Mouse (Mus musculus) hindbrain, embryonic 14.5 days (tissue): ENCODE data around the gene Dusp11. TPM values are rescaled to one million over a fixed set of nuclear protein-coding genes. Genes with fewer than 3 reads are reported as not detected.
"Not testable (repeated sequence)": the region's sequence is repeated elsewhere in the genome, so short reads cannot be mapped to it uniquely, and the experiment has no call there.

Experiments used
- ATAC-seq: fragments of 200-750 bp; cut with Nextera tagmentation; 2 replicates; pipeline ENCODE4 v1.8.0; 2017; ENCODE audit warnings: moderate number of reproducible peaks, mild to moderate bottlenecking, moderate TSS enrichment, moderate library complexity; ENCODE audit not compliant: low FRiP score
- DNase-seq: peaks from one replicate; pipeline ENCODE4 v3.0.0-alpha.2; 2015; ENCODE audit warnings: low spot score
- H3K27ac ChIP-seq: fragments of 300-500 bp; sonication (generic); 2 replicates; pipeline ENCODE4 v1.5.1; 2014; ENCODE audit warnings: mild to moderate bottlenecking, moderate library complexity
- H3K27me3 ChIP-seq: fragments of 300-500 bp; sonication (generic); 2 replicates; pipeline ENCODE4 v1.6.1; 2014; ENCODE audit warnings: mild to moderate bottlenecking, low read length, mixed read lengths; ENCODE audit not compliant: control insufficient read depth, insufficient read depth
- H3K36me3 ChIP-seq: fragments of 300-500 bp; sonication (generic); replicated peaks from 2 replicates; pipeline ENCODE4 v1.6.1; 2014; ENCODE audit not compliant: control insufficient read depth, insufficient read depth
- H3K4me1 ChIP-seq: fragments of 300-500 bp; sonication (generic); replicated peaks from 2 replicates; pipeline ENCODE4 v1.6.1; 2014; ENCODE audit warnings: antibody characterized with exemption, low read length, mixed read lengths; ENCODE audit not compliant: control insufficient read depth, insufficient read depth
- H3K4me2 ChIP-seq: fragments of 300-500 bp; sonication (generic); replicated peaks from 2 replicates; pipeline ENCODE4 v1.6.1; 2014; ENCODE audit warnings: mild to moderate bottlenecking, moderate library complexity
- H3K4me3 ChIP-seq: fragments of 300-500 bp; sonication (generic); replicated peaks from 2 replicates; pipeline ENCODE4 v1.5.1; 2014; ENCODE audit warnings: mild to moderate bottlenecking, low read length
- H3K9ac ChIP-seq: fragments of 300-500 bp; sonication (generic); 2 replicates; pipeline ENCODE4 v1.6.1; 2014
- H3K9me3 ChIP-seq: fragments of 300-500 bp; sonication (generic); 2 replicates; pipeline ENCODE4 v1.6.1; 2016; ENCODE audit warnings: low read length; ENCODE audit not compliant: control insufficient read depth
- whole genome bisulfite sequencing: fragments of 180-500 bp; shearing (Covaris S2); extraction: QIAGEN DNeasy Blood & Tissue Kit; methylation state at CpG from one replicate; pipeline ENCODE4 v1.1.7; 2014; 5-methylcytosine and 5-hydroxymethylcytosine counted together
- polyA plus RNA-seq: library from polyadenylated mRNA; unstranded; fragments of >200 nt; fragmentation: Nextera tagmentation; extraction: Ambion mirVana; gene quantifications from 2 replicates; pipeline ENCODE4 v1.2.1, GENCODE M21; 2014

The Dusp11 gene
- polyA plus RNA-seq, 1 experiment from 2014 or later = 56.7 TPM

DNA sequence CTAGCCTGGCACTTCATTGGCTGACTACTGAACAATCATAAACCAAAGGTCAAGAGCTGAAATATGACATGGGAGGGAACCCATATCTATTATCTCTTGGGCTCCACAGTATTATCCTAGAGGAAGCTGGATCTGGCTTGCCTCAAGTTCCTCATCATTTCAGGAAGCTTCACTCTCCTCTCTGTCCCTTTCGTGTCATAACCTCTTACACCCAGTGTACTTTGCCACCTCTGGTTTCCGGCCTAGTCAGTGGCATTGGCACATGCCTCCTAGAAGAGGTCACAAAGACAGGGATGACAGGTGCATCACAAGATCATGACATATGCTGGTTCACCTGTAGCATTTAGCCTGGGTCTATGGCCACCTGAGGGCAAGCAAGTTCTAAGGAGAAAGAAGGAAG lies 59.2 kb downstream of the Dusp11 start:
- DNase-seq (no peak), ATAC-seq (no peak)
- Histone ChIP-seq H3K27me3 (no peaks in the 10 kb centered on the region), H3K4me3 (no peak overlapping the region), H3K36me3 (no peaks in the 10 kb centered on the region), H3K9me3 (no peaks in the 10 kb centered on the region), H3K9ac (no peak overlapping the region), H3K27ac (no peak overlapping the region), H3K4me2 (no peak overlapping the region), H3K4me1 (no peaks in the 10 kb centered on the region)
- 96% methylated on average over 2 of the region's 2 CpGs for WGBS

DNA sequence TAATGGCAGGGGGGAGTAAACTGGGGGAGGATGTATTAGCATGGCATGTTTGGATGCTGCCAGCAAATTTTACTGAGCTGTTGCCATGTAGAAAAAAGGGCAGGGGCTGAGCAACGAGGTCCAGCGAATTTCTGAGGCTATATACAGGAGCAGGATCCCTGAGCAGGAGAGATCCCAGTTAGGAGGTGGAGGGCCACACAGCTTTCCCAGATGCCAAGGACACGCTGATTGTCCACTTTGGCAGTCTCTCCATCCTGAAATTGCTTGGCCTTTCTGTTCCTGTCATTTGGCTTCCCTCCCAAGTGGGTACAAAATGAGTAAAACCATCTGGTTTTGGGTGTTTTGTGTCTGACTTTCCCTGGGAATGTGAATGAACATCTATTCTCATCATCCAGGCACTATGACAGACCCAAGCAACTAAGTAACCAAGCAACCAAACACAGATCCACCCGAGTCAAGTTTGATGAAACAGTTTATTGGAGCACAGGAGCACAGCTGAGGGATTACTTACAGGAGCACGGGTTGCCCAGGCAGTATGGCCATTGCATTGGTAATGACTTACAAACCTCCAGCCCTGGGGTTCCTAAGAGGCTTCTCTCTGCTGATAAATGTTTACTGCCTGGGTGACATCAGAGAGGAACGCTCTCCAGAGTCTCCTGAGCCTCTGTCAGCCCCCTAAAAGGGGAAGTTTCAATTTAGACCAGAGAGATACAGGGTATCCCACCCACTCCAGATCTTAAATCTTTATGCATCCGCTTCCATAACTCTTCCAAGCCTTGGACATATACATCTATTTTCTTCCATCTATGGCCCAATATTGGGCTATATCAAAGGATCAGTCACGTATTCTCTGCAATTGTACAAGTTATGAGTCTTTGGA lies 62.6 kb downstream of the Dusp11 start:
- H3K4me2 ChIP-seq, H3K9ac ChIP-seq, H3K36me3 ChIP-seq, H3K4me3 ChIP-seq, H3K27ac ChIP-seq, H3K9me3 ChIP-seq, H3K4me1 ChIP-seq, H3K27me3 ChIP-seq, DNase-seq: not testable (repeated sequence)
- ATAC-seq = peak; percentile 43; the same call in 1 of the 2 replicates
- WGBS = 75% methylated on average over 7 of the region's 8 CpGs

GRCm38 (mm10) chr6:85895061-85895648 lies 66.3 kb downstream of the Dusp11 start:
- H3K27ac ChIP-seq, H3K36me3 ChIP-seq, H3K4me1 ChIP-seq, H3K4me2 ChIP-seq, H3K27me3 ChIP-seq, H3K9ac ChIP-seq, ATAC-seq, H3K4me3 ChIP-seq, DNase-seq: not testable (repeated sequence)
- H3K9me3 ChIP-seq = peaks cover 11% of the 10 kb centered on the region; the same call in 1 of the 2 replicates
- WGBS = 70% methylated on average over 25 of the region's 25 CpGs

Other genes starting within 250 kb of the Dusp11 start
- 0.11 TPM in 1 of 2 replicates, not detected in the other for gene Nat8f7, start 248.5 kb downstream of the Dusp11 start, polyA plus RNA-seq
- gene Nat8f3, start 195.9 kb downstream of the Dusp11 start, polyA plus RNA-seq = 0.24 and 0.47 TPM in 2 replicates
- not detected in 2 replicates for gene Nat8f6, start 140.7 kb downstream of the Dusp11 start, polyA plus RNA-seq
- not detected in 2 replicates for gene Nat8f5, start 140.7 kb downstream of the Dusp11 start, polyA plus RNA-seq
- 0.47 TPM in 1 of 2 replicates, not detected in the other for gene Nat8, start 129.6 kb downstream of the Dusp11 start, polyA plus RNA-seq
- gene Nat8f2, start 92.5 kb downstream of the Dusp11 start, polyA plus RNA-seq = not detected in 2 replicates
- 6.2 and 6.6 TPM in 2 replicates for gene Nat8f4, start 56.8 kb downstream of the Dusp11 start, polyA plus RNA-seq
- gene Tprkb, start 49.8 kb downstream of the Dusp11 start, polyA plus RNA-seq = 43.5 and 49.2 TPM in 2 replicates
- 14.6 and 17.9 TPM in 2 replicates for gene Nat8f1, start 46.0 kb downstream of the Dusp11 start, polyA plus RNA-seq
- gene Figla, start 54.5 kb upstream of the Dusp11 start, polyA plus RNA-seq = not detected in 2 replicates
- 102 and 111 TPM in 2 replicates for gene Add2, start 67.0 kb upstream of the Dusp11 start, polyA plus RNA-seq
- gene Tgfa, start 233.6 kb upstream of the Dusp11 start, polyA plus RNA-seq = 23.1 and 27.2 TPM in 2 replicates